Mouse (Mus musculus) forebrain, embryonic 15.5 days (tissue): ENCODE results near the gene Apoa5. TPM values are rescaled to one million over a fixed set of nuclear protein-coding genes. Genes with fewer than 3 reads are reported as not detected.

Experiments used
- ATAC-seq: fragments of 200-750 bp; cut with Nextera tagmentation; replicated peaks from 2 replicates; pipeline ENCODE4 v1.8.0; 2017; ENCODE audit warnings: mild to moderate bottlenecking, moderate TSS enrichment, moderate library complexity
- H3K27ac ChIP-seq: fragments of 300-500 bp; sonication (generic); replicated peaks from 2 replicates; pipeline ENCODE4 v1.5.1; 2015; ENCODE audit warnings: mild to moderate bottlenecking, inconsistent platforms
- H3K27me3 ChIP-seq: fragments of 300-500 bp; sonication (generic); 2 replicates; pipeline ENCODE4 v1.6.1; 2015; ENCODE audit warnings: inconsistent platforms
- H3K36me3 ChIP-seq: fragments of 300-500 bp; sonication (generic); 2 replicates; pipeline ENCODE4 v1.6.1; 2015; ENCODE audit warnings: mild to moderate bottlenecking, inconsistent platforms
- H3K4me1 ChIP-seq: fragments of 300-500 bp; sonication (generic); 2 replicates; pipeline ENCODE4 v1.6.1; 2015; ENCODE audit warnings: inconsistent platforms
- H3K4me2 ChIP-seq: fragments of 300-500 bp; sonication (generic); replicated peaks from 2 replicates; pipeline ENCODE4 v1.6.1; 2015; ENCODE audit warnings: mild to moderate bottlenecking, inconsistent platforms
- H3K4me3 ChIP-seq: fragments of 300-500 bp; sonication (generic); 2 replicates; pipeline ENCODE4 v1.5.1; 2015; ENCODE audit warnings: mild to moderate bottlenecking, inconsistent platforms
- H3K9ac ChIP-seq: fragments of 300-500 bp; sonication (generic); replicated peaks from 2 replicates; pipeline ENCODE4 v1.6.1; 2015; ENCODE audit warnings: mild to moderate bottlenecking, inconsistent platforms
- H3K9me3 ChIP-seq: fragments of 300-500 bp; sonication (generic); 2 replicates; pipeline ENCODE4 v1.6.1; 2016; ENCODE audit warnings: inconsistent platforms
- WGBS: fragments of 180-500 bp; shearing (Covaris S2); methylation state at CpG from one replicate; pipeline ENCODE4 v1.1.7; 2015; ENCODE audit warnings: mixed read lengths; 5-methylcytosine and 5-hydroxymethylcytosine counted together
- polyA plus RNA-seq: library from polyadenylated mRNA; unstranded; fragments of >200 nt; fragmentation: Nextera tagmentation; extraction: Ambion mirVana; gene quantifications from 2 replicates; pipeline ENCODE4 v1.2.1, GENCODE M21; 2015

Gene Apoa5
- polyA plus RNA-seq, 1 experiment from 2014 or later = not detected

DNA sequence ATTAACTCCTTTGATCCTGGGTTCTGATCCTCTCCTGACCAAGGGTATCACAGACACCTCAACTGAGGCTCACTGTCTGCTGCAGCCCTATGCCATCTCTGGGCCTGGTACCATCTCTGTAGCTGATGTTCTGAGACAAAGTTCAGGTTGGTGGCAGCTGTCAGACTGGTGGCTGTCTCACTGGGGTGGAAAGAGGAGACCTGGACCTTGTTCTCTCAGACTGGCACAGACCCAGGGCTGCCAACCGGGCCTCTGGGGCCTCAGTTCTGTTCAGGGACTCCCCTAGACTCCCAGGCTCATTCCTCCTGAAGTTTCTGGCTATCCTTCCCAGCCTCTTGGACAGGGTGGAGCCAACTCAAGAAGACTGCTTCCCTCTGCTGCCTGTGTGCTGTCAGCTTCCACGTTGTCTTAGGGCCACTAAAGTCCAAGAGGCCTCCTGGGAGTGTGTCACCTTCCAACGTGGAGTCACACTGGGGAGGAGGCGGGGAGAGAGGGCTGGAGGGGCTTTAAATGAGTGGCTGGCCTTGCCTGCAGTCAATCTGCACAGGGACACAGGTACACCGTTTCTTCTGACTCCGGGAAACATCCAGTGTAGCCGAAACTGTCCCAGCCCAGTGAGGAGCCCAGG, 27.8 kb upstream of the Apoa5 start, which contains the start of gene Apoa4:
Gene Apoa4 (plus strand): TSS at position 171 of the 628 bp plus-strand sequence.
- ATAC-seq = no peak
- Histone ChIP-seq H3K27me3 (no peaks in the 10 kb centered on the region), H3K36me3 (no peaks in the 10 kb centered on the region), H3K9ac (no peak within 1 kb of the TSS), H3K9me3 (no peaks in the 10 kb centered on the region), H3K4me1 (no peaks in the 10 kb centered on the region), H3K4me3 (no peak within 1 kb of the TSS), H3K4me2 (no peak within 1 kb of the TSS), H3K27ac (no peak within 1 kb of the TSS)
- 67% methylated on average over 7 of the region's 7 CpGs for WGBS

GRCm38 (mm10) chr9:46241818-46242217, 26.6 kb upstream of the Apoa5 start:
- H3K9ac ChIP-seq = no peak overlapping the region
- no peak overlapping the region for H3K4me2 ChIP-seq
- H3K27me3 ChIP-seq = no peaks in the 10 kb centered on the region
- ATAC-seq = no peak
- no peaks in the 10 kb centered on the region for H3K36me3 ChIP-seq
- no peaks in the 10 kb centered on the region for H3K9me3 ChIP-seq
- no peak overlapping the region for H3K27ac ChIP-seq
- no peaks in the 10 kb centered on the region for H3K4me1 ChIP-seq
- no peak overlapping the region for H3K4me3 ChIP-seq
- WGBS = 71% methylated on average over 2 of the region's 2 CpGs

GRCm38 (mm10) chr9:46243122-46243521, 25.3 kb upstream of the Apoa5 start:
- WGBS = 71% methylated on average over 4 of the region's 4 CpGs
- H3K27ac ChIP-seq = no peak overlapping the region
- ATAC-seq = no peak
- no peaks in the 10 kb centered on the region for H3K9me3 ChIP-seq
- H3K4me1 ChIP-seq = no peaks in the 10 kb centered on the region
- no peak overlapping the region for H3K9ac ChIP-seq
- H3K4me2 ChIP-seq = no peak overlapping the region
- H3K36me3 ChIP-seq = no peaks in the 10 kb centered on the region
- H3K27me3 ChIP-seq = peaks cover 6% of the 10 kb centered on the region; the same call in 1 of the 2 replicates
- no peak overlapping the region for H3K4me3 ChIP-seq

- WGBS = 42% methylated on average over 8 of the region's 8 CpGs
- H3K9me3 ChIP-seq = no peaks in the 10 kb centered on the region
- peaks cover 6% of the 10 kb centered on the region; the same call in 1 of the 2 replicates for H3K27me3 ChIP-seq
- no peak overlapping the region for H3K9ac ChIP-seq
- no peaks in the 10 kb centered on the region for H3K4me1 ChIP-seq
- ATAC-seq = no peak
- H3K27ac ChIP-seq = no peak overlapping the region
- no peaks in the 10 kb centered on the region for H3K36me3 ChIP-seq
- no peak overlapping the region for H3K4me2 ChIP-seq
- H3K4me3 ChIP-seq = no peak overlapping the region
Observed at GRCm38 (mm10) chr9:46243584-46243983, 24.8 kb upstream of the Apoa5 start.

DNA sequence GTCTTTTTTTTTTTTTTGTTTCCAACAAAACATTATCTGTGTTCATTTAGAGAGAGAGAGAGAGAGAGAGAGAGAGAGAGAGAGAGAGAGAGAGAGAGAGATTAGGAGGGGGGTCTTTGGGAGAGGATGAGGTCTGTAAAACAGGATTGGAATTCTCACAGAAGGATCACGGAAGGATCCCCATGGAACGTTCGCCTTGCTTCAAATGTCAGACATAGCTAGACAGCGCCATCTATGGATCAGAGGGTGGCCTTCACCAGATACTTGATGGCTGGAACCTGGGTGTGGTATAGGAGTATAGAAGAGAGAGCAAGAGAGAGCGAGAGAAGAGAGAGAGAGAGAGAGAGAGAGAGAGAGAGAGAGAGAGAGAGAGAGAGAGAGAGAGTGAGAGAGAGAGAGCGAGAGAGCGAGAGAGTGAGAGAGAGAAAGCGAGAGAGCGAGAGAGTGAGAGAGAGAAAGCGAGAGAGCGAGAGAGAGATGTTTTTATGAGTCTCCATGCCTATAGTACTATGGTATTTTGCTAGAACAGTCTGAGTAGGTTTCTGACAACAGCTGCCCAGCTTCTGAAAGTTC, 21.6 kb upstream of the Apoa5 start:
- no peak overlapping the region for H3K27ac ChIP-seq
- no peak overlapping the region for H3K4me2 ChIP-seq
- 24% methylated on average over 11 of the region's 11 CpGs for WGBS
- H3K4me3 ChIP-seq = no peak overlapping the region
- H3K9ac ChIP-seq = no peak overlapping the region
- peaks cover 6% of the 10 kb centered on the region; the same call in 1 of the 2 replicates for H3K27me3 ChIP-seq
- H3K9me3 ChIP-seq = no peaks in the 10 kb centered on the region
- H3K4me1 ChIP-seq = no peaks in the 10 kb centered on the region
- ATAC-seq = peak; percentile 80; the same call in 1 of the 2 replicates
- H3K36me3 ChIP-seq = no peaks in the 10 kb centered on the region

- WGBS = 87% methylated on average over 7 of the region's 7 CpGs
- Histone ChIP-seq H3K27me3 (no peaks in the 10 kb centered on the region), H3K4me2 (no peak overlapping the region), H3K27ac (no peak overlapping the region), H3K4me1 (no peaks in the 10 kb centered on the region), H3K9me3 (no peaks in the 10 kb centered on the region), H3K36me3 (no peaks in the 10 kb centered on the region), H3K9ac (no peak overlapping the region), H3K4me3 (no peak overlapping the region)
- ATAC-seq = no peak
Observed at GRCm38 (mm10) chr9:46256177-46256576, 12.3 kb upstream of the Apoa5 start.

- no peak for ATAC-seq
Observed at GRCm38 (mm10) chr9:46256658-46257385, 11.6 kb upstream of the Apoa5 start.

GRCm38 (mm10) chr9:46257546-46257945, 10.9 kb upstream of the Apoa5 start:
- H3K27me3 ChIP-seq = no peaks in the 10 kb centered on the region
- H3K9me3 ChIP-seq = no peaks in the 10 kb centered on the region
- H3K4me2 ChIP-seq = no peak overlapping the region
- 89% methylated on average over 3 of the region's 3 CpGs for WGBS
- no peak overlapping the region for H3K27ac ChIP-seq
- no peak overlapping the region for H3K9ac ChIP-seq
- H3K4me3 ChIP-seq = no peak overlapping the region
- no peak for ATAC-seq
- H3K36me3 ChIP-seq = no peaks in the 10 kb centered on the region
- H3K4me1 ChIP-seq = no peaks in the 10 kb centered on the region

More at GRCm38 (mm10) chr9:46256658-46257385, 11.6 kb upstream of the Apoa5 start:
- H3K27me3 ChIP-seq = no peaks in the 10 kb centered on the region
- H3K9ac ChIP-seq = no peak overlapping the region
- no peak overlapping the region for H3K27ac ChIP-seq
- H3K4me2 ChIP-seq = no peak overlapping the region
- no peaks in the 10 kb centered on the region for H3K4me1 ChIP-seq
- H3K4me3 ChIP-seq = no peak overlapping the region
- H3K9me3 ChIP-seq = no peaks in the 10 kb centered on the region
- no peaks in the 10 kb centered on the region for H3K36me3 ChIP-seq
- 90% methylated on average over 10 of the region's 10 CpGs for WGBS

- H3K27ac ChIP-seq = no peak overlapping the region
- H3K9me3 ChIP-seq = no peaks in the 10 kb centered on the region
- H3K4me3 ChIP-seq = no peak overlapping the region
- WGBS = 91% methylated on average over 6 of the region's 6 CpGs
- H3K4me1 ChIP-seq = no peaks in the 10 kb centered on the region
- no peaks in the 10 kb centered on the region for H3K36me3 ChIP-seq
- no peaks in the 10 kb centered on the region for H3K27me3 ChIP-seq
- ATAC-seq = no peak
- no peak overlapping the region for H3K4me2 ChIP-seq
- no peak overlapping the region for H3K9ac ChIP-seq
Observed at GRCm38 (mm10) chr9:46259111-46259510, 9.3 kb upstream of the Apoa5 start.

DNA sequence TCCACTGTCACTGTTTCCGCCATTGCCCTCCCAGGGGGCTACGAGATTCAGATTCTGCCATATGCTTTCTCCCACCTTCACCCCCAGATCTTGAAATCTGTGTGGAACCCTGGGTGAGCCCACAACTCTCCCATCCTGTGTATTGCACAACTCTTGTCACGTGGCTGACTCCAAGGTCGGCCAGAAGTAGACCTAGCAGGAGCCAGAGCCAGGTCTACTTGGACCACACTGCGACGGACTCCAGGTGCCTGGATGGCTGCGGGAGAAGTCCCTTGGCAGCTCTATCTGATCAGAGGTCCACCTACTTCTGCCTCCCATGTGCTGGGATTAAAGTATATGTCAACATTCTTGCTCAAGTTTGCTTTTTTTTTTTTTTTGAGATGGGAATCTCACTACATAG, 7.3 kb upstream of the Apoa5 start:
- 85% methylated on average over 7 of the region's 7 CpGs for WGBS
- ATAC-seq = no peak
- Histone ChIP-seq H3K27me3 (no peaks in the 10 kb centered on the region), H3K4me2 (no peak overlapping the region), H3K9me3 (no peaks in the 10 kb centered on the region), H3K9ac (no peak overlapping the region), H3K4me3 (no peak overlapping the region), H3K36me3 (no peaks in the 10 kb centered on the region), H3K4me1 (no peaks in the 10 kb centered on the region), H3K27ac (no peak overlapping the region)

- Histone ChIP-seq H3K9me3 (no peaks in the 10 kb centered on the region), H3K4me3 (no peak overlapping the region), H3K27ac (no peak overlapping the region), H3K4me1 (peaks cover 11% of the 10 kb centered on the region), H3K4me2 (no peak overlapping the region), H3K27me3 (peaks cover 13% of the 10 kb centered on the region; the same call in 1 of the 2 replicates), H3K36me3 (no peaks in the 10 kb centered on the region), H3K9ac (no peak overlapping the region)
- no peak for ATAC-seq
- 85% methylated on average over 5 of the region's 5 CpGs for WGBS
Observed at GRCm38 (mm10) chr9:46269125-46269524, 692 bp downstream of the Apoa5 start.

- peaks cover 14% of the 10 kb centered on the region for H3K4me1 ChIP-seq
- H3K4me2 ChIP-seq = no peak overlapping the region
- H3K9me3 ChIP-seq = no peaks in the 10 kb centered on the region
- H3K36me3 ChIP-seq = peaks cover 10% of the 10 kb centered on the region
- no peak overlapping the region for H3K4me3 ChIP-seq
- H3K27ac ChIP-seq = no peak overlapping the region
- WGBS = 95% methylated on average over 4 of the region's 4 CpGs
- peaks cover 13% of the 10 kb centered on the region; the same call in 1 of the 2 replicates for H3K27me3 ChIP-seq
- H3K9ac ChIP-seq = no peak overlapping the region
- ATAC-seq = no peak
Observed at GRCm38 (mm10) chr9:46270782-46271181, 2.3 kb downstream of the Apoa5 start.
